ENCODE assay signal across 26 mouse cellular contexts in the genomic region with DNA sequence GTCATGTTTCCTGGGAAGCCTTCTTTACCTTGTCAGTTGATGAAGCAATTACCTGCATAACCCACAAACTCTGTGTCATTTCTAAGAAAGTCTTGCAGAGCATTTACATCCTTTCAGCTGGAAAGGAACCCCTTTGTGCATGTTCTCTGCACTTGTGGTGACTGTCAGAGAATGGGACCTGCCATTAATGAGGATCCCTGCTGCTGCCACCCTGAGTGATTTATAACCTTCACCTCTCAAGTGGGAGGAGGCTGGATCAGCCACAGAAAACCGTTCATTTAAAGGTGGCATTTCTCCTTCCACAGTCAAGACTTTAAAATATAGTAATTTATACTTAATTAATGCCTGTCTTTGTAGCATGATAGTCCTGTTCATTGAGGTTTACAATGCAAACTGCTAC.
A peak's percentile ranks its signal among the peaks of the same experiment; 100 is the strongest.
DNase-seq lines count a peak whose midpoint lies in the region; ATAC-seq and TF ChIP-seq lines count a peak whose summit lies in the region.
"Had no signal": no experiment of that assay in that cellular context is flagged by ENCODE, and none has a peak within 500 bp of the region (broad histone marks: within the 10 kb centered on the region; RNA-seq: fewer than 3 reads in every experiment).

No protein-coding gene starts in this region.

- no peak overlapping the region for H3K4me3 ChIP-seq in forebrain, embryonic 13.5 days
- no peak overlapping the region for H3K4me3 ChIP-seq in forebrain, embryonic 10.5 days
- H3K4me3 ChIP-seq in midbrain, embryonic 14.5 days (replicated peaks; ENCODE audit: low read depth, low read length) = no peak overlapping the region
- H3K4me3 ChIP-seq in midbrain, postnatal 0 days (ENCODE audit: low read depth, low read length) = no peak overlapping the region
- H3K4me3 ChIP-seq: heart, adult 2 months; heart, embryonic 10.5 days; heart, embryonic 13.5 days; hindbrain, embryonic 12.5 days; intestine, embryonic 15.5 days had no signal

- 11% methylated on average over 1 of the region's 1 CpGs for WGBS in forebrain, embryonic 13.5 days
- WGBS in forebrain, embryonic 10.5 days = 42% methylated on average over 1 of the region's 1 CpGs
- 32% methylated on average over 1 of the region's 1 CpGs for WGBS in midbrain, embryonic 14.5 days
- WGBS in midbrain, postnatal 0 days = 21% methylated on average over 1 of the region's 1 CpGs

- H3K27me3 ChIP-seq in forebrain, embryonic 13.5 days = no peaks in the 10 kb centered on the region
- no peaks in the 10 kb centered on the region for H3K27me3 ChIP-seq in forebrain, embryonic 10.5 days (ENCODE audit: poor library complexity, severe bottlenecking)
- H3K27me3 ChIP-seq in midbrain, embryonic 14.5 days (ENCODE audit: control insufficient read depth, insufficient read depth, low read length) = no peaks in the 10 kb centered on the region
- H3K27me3 ChIP-seq in midbrain, postnatal 0 days (ENCODE audit: insufficient read depth, low read length) = no peaks in the 10 kb centered on the region
- H3K27me3 ChIP-seq: CH12.LX; heart, embryonic 13.5 days; hindbrain, embryonic 12.5 days; intestine, embryonic 15.5 days had no signal

- H3K4me1 ChIP-seq in forebrain, embryonic 13.5 days = no peaks in the 10 kb centered on the region
- H3K4me1 ChIP-seq in forebrain, embryonic 10.5 days = peaks cover 5% of the 10 kb centered on the region
- H3K4me1 ChIP-seq in midbrain, embryonic 14.5 days (ENCODE audit: control insufficient read depth, insufficient read depth, low read length) = 0 out of 2 replicates have a peak, but pooled peaks cover 3% of the 10 kb centered on the region
- no peaks in the 10 kb centered on the region for H3K4me1 ChIP-seq in midbrain, postnatal 0 days (ENCODE audit: insufficient read depth, low read length)
- H3K4me1 ChIP-seq: heart, embryonic 10.5 days; heart, embryonic 13.5 days; hindbrain, embryonic 12.5 days; intestine, embryonic 15.5 days had no signal

- no peak overlapping the region for H3K9ac ChIP-seq in forebrain, embryonic 13.5 days
- H3K9ac ChIP-seq in midbrain, embryonic 14.5 days (replicated peaks; ENCODE audit: low read length) = no peak overlapping the region
- no peak overlapping the region for H3K9ac ChIP-seq in midbrain, postnatal 0 days (replicated peaks; ENCODE audit: low read length, poor library complexity, severe bottlenecking)
- H3K9ac ChIP-seq: heart, embryonic 13.5 days; hindbrain, embryonic 12.5 days; intestine, embryonic 15.5 days had no signal

- no peaks in the 10 kb centered on the region for H3K36me3 ChIP-seq in forebrain, embryonic 13.5 days (ENCODE audit: poor library complexity, severe bottlenecking)
- no peaks in the 10 kb centered on the region for H3K36me3 ChIP-seq in forebrain, embryonic 10.5 days (replicated peaks)
- H3K36me3 ChIP-seq in midbrain, embryonic 14.5 days (ENCODE audit: control insufficient read depth, insufficient read depth, low read length) = no peaks in the 10 kb centered on the region
- no peaks in the 10 kb centered on the region for H3K36me3 ChIP-seq in midbrain, postnatal 0 days (ENCODE audit: insufficient read depth, low read length)
- H3K36me3 ChIP-seq: G1E; heart, embryonic 10.5 days; heart, embryonic 13.5 days; hindbrain, embryonic 12.5 days; intestine, embryonic 15.5 days had no signal

- TF ChIP-seq CTCF in midbrain, postnatal 0 days (IDR thresholded peaks at IDR 0.05) = no peak

- no peak for DNase-seq in forebrain, embryonic 10.5 days (ENCODE audit: extremely low spot score, low spot score)
- peak; percentile 8 for DNase-seq in midbrain, embryonic 14.5 days
- no peak for DNase-seq in midbrain, postnatal 0 days (ENCODE audit: low spot score)
- peak; percentile 10 for DNase-seq in retina, embryonic 14.5 days (ENCODE audit: low spot score)
- no peak for DNase-seq in retina, postnatal 1 day
- DNase-seq in cerebellum, adult 18-20 months = no peak
- DNase-seq: adrenal gland, postnatal 10 days; adrenal gland, postnatal 36 days; B cell, adult 2 months; cerebellum, adult 11 months; cerebellum, adult 8-10 months; cerebellum, postnatal 14 days; gastrocnemius, postnatal 25 days; heart, adult 2 months; heart, postnatal 14 days; heart, postnatal 4 days; kidney, adult 11 months had no signal

- H3K27ac ChIP-seq in forebrain, embryonic 13.5 days = no peak overlapping the region
- H3K27ac ChIP-seq in forebrain, embryonic 10.5 days = no peak overlapping the region
- H3K27ac ChIP-seq in midbrain, embryonic 14.5 days (replicated peaks; ENCODE audit: low read depth, low read length) = no peak overlapping the region
- H3K27ac ChIP-seq in midbrain, postnatal 0 days (ENCODE audit: low read depth, low read length) = no peak overlapping the region
- H3K27ac ChIP-seq: heart, adult 2 months; heart, embryonic 10.5 days; heart, embryonic 13.5 days; hindbrain, embryonic 12.5 days; intestine, embryonic 15.5 days had no signal

- H3K4me2 ChIP-seq in forebrain, embryonic 13.5 days = no peak overlapping the region
- no peak overlapping the region for H3K4me2 ChIP-seq in midbrain, embryonic 14.5 days (ENCODE audit: low read length)
- no peak overlapping the region for H3K4me2 ChIP-seq in midbrain, postnatal 0 days (ENCODE audit: low read depth, low read length, poor library complexity, severe bottlenecking)
- H3K4me2 ChIP-seq: heart, embryonic 13.5 days; hindbrain, embryonic 12.5 days; intestine, embryonic 15.5 days had no signal

- no peaks in the 10 kb centered on the region for H3K9me3 ChIP-seq in forebrain, embryonic 13.5 days (replicated peaks)
- H3K9me3 ChIP-seq in forebrain, embryonic 10.5 days = no peaks in the 10 kb centered on the region
- H3K9me3 ChIP-seq in midbrain, embryonic 14.5 days (ENCODE audit: control insufficient read depth, low read length) = no peaks in the 10 kb centered on the region
- no peaks in the 10 kb centered on the region for H3K9me3 ChIP-seq in midbrain, postnatal 0 days (ENCODE audit: low read length)
- H3K9me3 ChIP-seq: G1E; heart, embryonic 10.5 days; heart, embryonic 13.5 days; hindbrain, embryonic 12.5 days; intestine, embryonic 15.5 days had no signal

- ATAC-seq in forebrain, embryonic 13.5 days = peak; percentile 51; the same call in 1 of the 2 replicates
- ATAC-seq in midbrain, embryonic 14.5 days (ENCODE audit: low FRiP score, low TSS enrichment) = no peak
- no peak for ATAC-seq in midbrain, postnatal 0 days (ENCODE audit: low FRiP score)
- ATAC-seq: hindbrain, embryonic 16.5 days; intestine, embryonic 15.5 days; Patski had no signal

Comparison
In these comparisons a context has a peak if more than half of its experiments do, and no peak if none do; other contexts are left out.
1. DNase-seq: peak in midbrain, embryonic 14.5 days (single experiment) and retina, embryonic 14.5 days (single experiment); none in forebrain, embryonic 10.5 days (single experiment), midbrain, postnatal 0 days (single experiment), retina, postnatal 1 day (single experiment) and cerebellum, adult 18-20 months (0 of 2).